In the genomic region with DNA sequence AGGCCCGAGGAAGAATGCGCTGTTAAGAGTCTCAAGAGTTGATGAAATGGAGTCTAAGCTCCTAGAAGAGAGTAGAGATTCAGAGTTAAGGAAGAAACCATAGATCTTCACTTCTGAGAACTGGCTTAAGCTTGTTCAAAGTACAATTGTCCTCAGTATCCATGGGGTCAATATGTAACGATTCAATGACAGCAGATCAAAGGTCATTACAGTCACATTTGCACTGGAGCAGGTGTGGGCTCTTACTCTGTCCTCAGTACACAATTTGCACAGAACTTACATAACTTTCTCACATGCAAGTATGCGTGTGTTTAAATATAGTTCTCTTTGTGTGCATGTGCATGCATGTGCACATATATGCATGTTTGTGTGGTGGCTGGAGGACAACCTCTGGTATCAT, we compare ENCODE assay signal across 11 mouse cellular contexts.
"Had no signal": no experiment of that assay in that cellular context is flagged by ENCODE, and none has a peak within 500 bp of the region (broad histone marks: within the 10 kb centered on the region; RNA-seq: fewer than 3 reads in every experiment).

No protein-coding gene starts in this region.

- DNase-seq: kidney, postnatal 10 days; lung, embryonic 14.5 days; lung, postnatal 10 days; lung, postnatal 4 days; midbrain, embryonic 14.5 days; thymus, postnatal 36 days had no signal

- H3K36me3 ChIP-seq: hindbrain, embryonic 13.5 days; limb, embryonic 15.5 days; midbrain, embryonic 10.5 days; neural tube, embryonic 12.5 days had no signal

- H3K4me1 ChIP-seq: limb, embryonic 15.5 days; midbrain, embryonic 10.5 days; neural tube, embryonic 12.5 days had no signal

- H3K27ac ChIP-seq: hindbrain, embryonic 13.5 days; hindbrain, postnatal 0 days; limb, embryonic 15.5 days; midbrain, embryonic 10.5 days; neural tube, embryonic 12.5 days had no signal

- H3K4me2 ChIP-seq: hindbrain, embryonic 13.5 days; limb, embryonic 15.5 days; lung, embryonic 14.5 days; neural tube, embryonic 12.5 days had no signal

- H3K4me3 ChIP-seq: hindbrain, embryonic 13.5 days; limb, embryonic 15.5 days; midbrain, embryonic 10.5 days; neural tube, embryonic 12.5 days had no signal

- H3K9me3 ChIP-seq: hindbrain, embryonic 13.5 days; limb, embryonic 15.5 days; midbrain, embryonic 10.5 days; neural tube, embryonic 12.5 days had no signal

- H3K27me3 ChIP-seq: hindbrain, embryonic 13.5 days; limb, embryonic 15.5 days; neural tube, embryonic 12.5 days had no signal

- ATAC-seq: hindbrain, postnatal 0 days had no signal

- H3K9ac ChIP-seq: hindbrain, embryonic 13.5 days; limb, embryonic 15.5 days; lung, embryonic 14.5 days; neural tube, embryonic 12.5 days had no signal
